Mouse (Mus musculus) kidney, postnatal 0 days (tissue): ENCODE measurements around the gene Gal3st1. TPM values are rescaled to one million over a fixed set of nuclear protein-coding genes. Genes with fewer than 3 reads are reported as not detected.
"Not testable (repeated sequence)": the region's sequence is repeated elsewhere in the genome, so short reads cannot be mapped to it uniquely, and the experiment has no call there.

ENCODE experiments used
- ATAC-seq: fragments of 200-750 bp; cut with Nextera tagmentation; replicated peaks from 2 replicates; pipeline ENCODE4 v1.8.0; 2017; ENCODE audit warnings: low read depth, moderate number of reproducible peaks, moderate TSS enrichment, moderate library complexity; ENCODE audit not compliant: low FRiP score
- DNase-seq: peaks from one replicate; pipeline ENCODE4 v3.0.0-alpha.2; 2016; ENCODE audit warnings: low spot score
- H3K27ac ChIP-seq: fragments of 300-500 bp; sonication (generic); 2 replicates; pipeline ENCODE4 v1.5.1; 2014; ENCODE audit warnings: mild to moderate bottlenecking
- H3K27me3 ChIP-seq: fragments of 300-500 bp; sonication (generic); 2 replicates; pipeline ENCODE4 v1.6.1; 2014; ENCODE audit warnings: low read length, mixed read lengths; ENCODE audit not compliant: insufficient read depth
- H3K36me3 ChIP-seq: fragments of 300-500 bp; sonication (generic); 2 replicates; pipeline ENCODE4 v1.6.1; 2014; ENCODE audit warnings: low read length, mixed read lengths; ENCODE audit not compliant: insufficient read depth
- H3K4me1 ChIP-seq: fragments of 300-500 bp; sonication (generic); replicated peaks from 2 replicates; pipeline ENCODE4 v1.6.1; 2014; ENCODE audit warnings: antibody characterized with exemption, low read length, mixed read lengths; ENCODE audit not compliant: insufficient read depth
- H3K4me2 ChIP-seq: fragments of 300-500 bp; sonication (generic); 2 replicates; pipeline ENCODE4 v1.6.1; 2014; ENCODE audit warnings: mild to moderate bottlenecking, low read length, moderate library complexity, mixed read lengths
- H3K4me3 ChIP-seq: fragments of 300-500 bp; sonication (generic); replicated peaks from 2 replicates; pipeline ENCODE4 v1.5.1; 2014; ENCODE audit warnings: low read depth, low read length
- H3K9ac ChIP-seq: fragments of 300-500 bp; sonication (generic); 2 replicates; pipeline ENCODE4 v1.6.1; 2014; ENCODE audit warnings: low read depth, low read length
- H3K9me3 ChIP-seq: fragments of 300-500 bp; sonication (generic); replicated peaks from 2 replicates; pipeline ENCODE4 v1.6.1; 2016; ENCODE audit warnings: low read length, inconsistent platforms, mixed read lengths
- CTCF ChIP-seq: IDR thresholded peaks from 2 replicates; pipeline ENCODE4 v1.5.1; 2016; ENCODE audit warnings: antibody characterized with exemption, low read depth, mild to moderate bottlenecking, moderate library complexity
- WGBS: fragments of 180-500 bp; shearing (Covaris S2); extraction: QIAGEN DNeasy Blood & Tissue Kit; methylation state at CpG from one replicate; pipeline ENCODE4 v1.1.7; 2014; 5-methylcytosine and 5-hydroxymethylcytosine counted together
- polyA plus RNA-seq: library from polyadenylated mRNA; unstranded; fragments of >200 nt; fragmentation: Nextera tagmentation; extraction: Ambion mirVana; gene quantifications from 2 replicates; pipeline ENCODE4 v1.2.1, GENCODE M21; 2015

The Gal3st1 gene
- polyA plus RNA-seq, 1 experiment from 2014 or later, result 30.3 TPM

- no peak for ATAC-seq
- 7% methylated on average over 5 of the region's 5 CpGs for WGBS
Observed at GRCm38 (mm10) chr11:4001603-4002002, 18.2 kb downstream of the Gal3st1 start.

GRCm38 (mm10) chr11:4005220-4005805, 21.9 kb downstream of the Gal3st1 start:
- Histone ChIP-seq H3K27me3 (0 out of 2 replicates have a peak, but pooled peaks cover 3% of the 10 kb centered on the region), H3K36me3 (no peaks in the 10 kb centered on the region), H3K4me1 (no peaks in the 10 kb centered on the region), H3K9me3 (no peaks in the 10 kb centered on the region), H3K4me3 (no peak overlapping the region), H3K27ac (no peak overlapping the region), H3K4me2 (no peak overlapping the region), H3K9ac (no peak overlapping the region)
- WGBS, result 67% methylated on average over 5 of the region's 5 CpGs
- DNase-seq (no peak), ATAC-seq (no peak)
- no peak for TF ChIP-seq CTCF

More at GRCm38 (mm10) chr11:4001603-4002002, 18.2 kb downstream of the Gal3st1 start:
- Histone ChIP-seq H3K4me2 (no peak overlapping the region), H3K9me3 (no peaks in the 10 kb centered on the region), H3K27ac (no peak overlapping the region), H3K4me1 (peaks cover 10% of the 10 kb centered on the region), H3K4me3 (no peak overlapping the region), H3K36me3 (no peaks in the 10 kb centered on the region), H3K9ac (no peak overlapping the region), H3K27me3 (peaks cover 37% of the 10 kb centered on the region)
- DNase-seq, result peak; percentile 75
- peak; percentile 85 for TF ChIP-seq CTCF

- no peak for ATAC-seq
- Histone ChIP-seq H3K9me3 (no peaks in the 10 kb centered on the region), H3K9ac (no peak overlapping the region), H3K4me1 (no peaks in the 10 kb centered on the region), H3K36me3 (no peaks in the 10 kb centered on the region), H3K4me3 (no peak overlapping the region), H3K4me2 (no peak overlapping the region), H3K27ac (no peak overlapping the region), H3K27me3 (no peaks in the 10 kb centered on the region)
- WGBS, result 87% methylated on average over 3 of the region's 3 CpGs
- DNase-seq, result no peak
- peak; percentile 47; the same call in 1 of the 2 replicates for TF ChIP-seq CTCF
Observed at GRCm38 (mm10) chr11:4006462-4006861, 23.0 kb downstream of the Gal3st1 start.

GRCm38 (mm10) chr11:4012616-4013015, 29.2 kb downstream of the Gal3st1 start:
- no peak for ATAC-seq
- no peak for DNase-seq
- Histone ChIP-seq H3K36me3 (no peaks in the 10 kb centered on the region), H3K27ac (no peak overlapping the region), H3K9me3 (no peaks in the 10 kb centered on the region), H3K9ac (no peak overlapping the region), H3K4me3 (no peak overlapping the region), H3K27me3 (no peaks in the 10 kb centered on the region), H3K4me2 (no peak overlapping the region), H3K4me1 (no peaks in the 10 kb centered on the region)
- 79% methylated on average over 1 of the region's 1 CpGs for WGBS
- no peak for TF ChIP-seq CTCF

GRCm38 (mm10) chr11:4015796-4016195, 32.4 kb downstream of the Gal3st1 start:
- 85% methylated on average over 14 of the region's 14 CpGs for WGBS
- not testable (repeated sequence) for H3K27ac ChIP-seq, H3K36me3 ChIP-seq, H3K9me3 ChIP-seq, H3K27me3 ChIP-seq, H3K9ac ChIP-seq, H3K4me1 ChIP-seq, H3K4me3 ChIP-seq, DNase-seq, ATAC-seq, H3K4me2 ChIP-seq

- H3K4me3 ChIP-seq, result not testable (repeated sequence)
Observed at GRCm38 (mm10) chr11:4022111-4022510, 38.7 kb downstream of the Gal3st1 start.

GRCm38 (mm10) chr11:4023321-4023720, 39.9 kb downstream of the Gal3st1 start:
- Histone ChIP-seq H3K27me3 (no peaks in the 10 kb centered on the region), H3K4me2 (no peak overlapping the region), H3K27ac (no peak overlapping the region), H3K9me3 (no peaks in the 10 kb centered on the region), H3K4me3 (no peak overlapping the region), H3K4me1 (no peaks in the 10 kb centered on the region), H3K36me3 (no peaks in the 10 kb centered on the region), H3K9ac (no peak overlapping the region)
- no peak for ATAC-seq
- TF ChIP-seq CTCF, result no peak
- DNase-seq, result no peak
- WGBS, result 67% methylated on average over 2 of the region's 2 CpGs

More at GRCm38 (mm10) chr11:4022111-4022510, 38.7 kb downstream of the Gal3st1 start:
- ATAC-seq, H3K4me2 ChIP-seq, H3K4me1 ChIP-seq, H3K27me3 ChIP-seq, H3K36me3 ChIP-seq, DNase-seq, H3K27ac ChIP-seq, H3K9me3 ChIP-seq, H3K9ac ChIP-seq: not testable (repeated sequence)
- WGBS, result 92% methylated on average over 13 of the region's 13 CpGs
